Mouse (Mus musculus) MN1 (cell line): ENCODE measurements around the gene Cyb5r2.

Experiments used
- DNase-seq: peaks from one replicate; pipeline ENCODE4 v3.0.0-alpha.2; 2016; ENCODE audit warnings: low spot score

The Cyb5r2 gene

DNA sequence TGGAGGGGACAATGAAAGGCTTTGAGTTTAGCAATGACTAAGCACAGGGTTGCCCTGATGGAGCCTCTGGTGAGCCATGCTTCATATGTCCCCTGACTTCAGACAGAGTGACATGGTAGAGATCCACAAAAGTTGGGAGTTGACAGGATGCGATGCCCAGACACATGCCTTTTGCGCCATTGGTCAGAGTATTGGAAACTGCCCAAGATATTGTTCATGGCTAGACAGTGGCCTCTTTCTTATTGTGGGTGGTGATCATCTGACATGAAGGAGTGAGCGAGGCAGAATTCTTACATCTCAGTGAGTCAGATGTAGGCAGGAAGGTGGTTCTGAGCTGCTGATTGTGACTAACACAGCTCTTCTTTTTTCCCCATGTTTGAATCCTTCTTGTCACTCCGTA lies 35.3 kb downstream of the Cyb5r2 start:
- no peak for DNase-seq

DNA sequence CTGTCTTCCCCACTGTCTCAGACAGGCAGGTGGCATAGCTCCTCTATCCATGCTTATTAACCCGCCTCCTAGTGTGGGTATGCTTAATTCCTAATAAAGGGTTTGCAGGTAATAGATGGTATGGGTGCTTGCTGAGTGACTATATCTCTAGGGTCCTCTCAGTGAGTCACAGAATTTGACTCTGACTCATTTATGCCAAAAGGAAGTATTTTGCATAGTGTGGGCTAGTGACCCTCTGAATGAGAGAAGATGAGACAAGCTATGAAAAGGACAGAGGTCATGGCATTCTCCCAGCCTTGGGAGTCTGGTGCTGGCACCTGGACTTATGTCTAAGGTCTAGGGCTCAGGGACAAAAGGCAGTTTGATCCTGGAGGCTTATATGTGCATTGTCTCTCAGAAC lies 37.1 kb downstream of the Cyb5r2 start:
- no peak for DNase-seq

DNA sequence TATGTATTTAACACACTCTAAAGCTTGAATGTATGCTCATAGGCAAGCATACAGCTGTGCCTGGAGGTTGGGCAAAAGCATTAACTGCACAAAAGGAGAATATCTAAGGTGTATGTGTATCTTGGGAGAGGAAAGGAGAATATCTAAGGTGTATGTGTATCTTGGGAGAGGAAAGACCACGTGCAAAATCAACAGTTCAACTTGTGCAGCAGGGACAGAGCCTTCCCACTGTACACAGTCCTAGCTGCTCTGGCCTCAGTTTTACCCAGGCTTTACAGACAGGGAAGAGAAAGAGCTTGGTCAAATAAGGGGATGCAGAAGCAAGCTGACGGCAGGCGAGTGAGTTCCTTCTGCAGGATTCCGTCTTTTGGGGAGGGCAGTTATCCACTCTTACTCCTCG lies 43.8 kb downstream of the Cyb5r2 start:
- DNase-seq = no peak

DNA sequence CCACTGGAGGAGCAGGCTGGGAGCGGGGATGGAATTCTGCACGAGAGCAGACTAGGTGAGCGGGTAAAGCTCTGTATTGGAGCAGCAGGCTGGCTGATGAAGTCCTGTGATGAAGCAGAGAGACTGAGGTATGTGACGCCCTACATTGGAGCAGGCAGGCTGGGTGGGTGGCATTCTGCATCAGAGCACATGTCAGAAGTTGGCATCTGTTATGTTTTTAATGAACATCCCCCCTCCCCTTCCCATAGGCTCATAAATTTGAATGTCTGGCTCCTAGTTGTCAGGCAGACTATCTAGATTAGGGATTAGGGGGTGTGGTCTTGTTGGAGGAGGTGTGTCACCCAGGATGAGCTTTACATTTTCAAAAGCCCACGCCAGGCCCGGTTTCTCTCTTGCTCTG lies 45.1 kb downstream of the Cyb5r2 start:
- peak; percentile 34 for DNase-seq

DNA sequence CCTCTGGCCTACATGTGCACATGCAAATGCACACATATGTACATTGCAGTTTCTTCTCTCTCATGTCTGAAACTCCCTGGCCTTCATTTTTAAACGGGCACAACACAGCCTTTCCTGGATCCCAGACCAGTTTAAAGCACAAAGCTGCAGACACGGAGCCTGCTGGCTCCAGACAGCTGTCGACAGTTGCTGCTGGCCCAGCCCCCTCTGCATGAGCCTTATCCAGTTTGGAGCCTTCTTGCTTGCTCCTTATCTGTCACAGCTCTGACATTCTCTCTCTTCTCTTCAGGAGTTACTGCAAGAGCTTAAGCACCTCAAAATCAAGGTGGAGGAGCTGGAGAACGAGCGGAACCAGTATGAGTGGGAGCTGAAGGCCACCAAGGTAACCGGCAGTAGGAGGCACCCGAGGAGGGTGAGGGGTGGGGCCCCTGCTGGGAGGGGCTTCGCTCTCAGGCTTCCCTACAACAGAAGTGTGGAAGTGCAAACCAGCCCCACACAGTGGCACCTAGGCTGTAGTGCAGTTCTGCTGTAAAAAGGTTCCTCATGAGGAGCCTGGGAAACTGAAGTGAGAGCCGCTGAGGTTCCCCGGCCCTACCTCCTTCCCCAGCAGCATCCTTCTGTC lies 49.2 kb downstream of the Cyb5r2 start:
- peak; percentile 77 for DNase-seq

DNA sequence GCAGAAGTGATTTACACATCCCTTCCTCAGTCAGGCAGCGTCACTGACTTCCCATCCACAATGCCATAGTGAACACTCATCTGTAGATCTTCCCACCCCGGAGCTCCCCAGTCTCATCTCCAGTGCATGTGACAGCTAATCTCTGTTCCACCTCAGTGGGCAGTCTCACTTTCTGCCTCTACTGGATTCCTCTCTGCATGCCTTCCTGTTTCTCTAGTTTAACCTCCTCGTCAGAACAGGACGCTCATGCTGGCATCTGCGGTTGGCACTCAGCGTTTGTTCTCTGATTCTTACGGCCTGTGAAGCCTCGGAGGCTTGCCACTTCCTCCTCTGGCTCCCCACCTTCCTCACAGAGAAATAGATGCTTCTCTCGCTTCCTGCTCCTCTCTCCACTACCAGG lies 50.2 kb downstream of the Cyb5r2 start:
- DNase-seq = no peak

DNA sequence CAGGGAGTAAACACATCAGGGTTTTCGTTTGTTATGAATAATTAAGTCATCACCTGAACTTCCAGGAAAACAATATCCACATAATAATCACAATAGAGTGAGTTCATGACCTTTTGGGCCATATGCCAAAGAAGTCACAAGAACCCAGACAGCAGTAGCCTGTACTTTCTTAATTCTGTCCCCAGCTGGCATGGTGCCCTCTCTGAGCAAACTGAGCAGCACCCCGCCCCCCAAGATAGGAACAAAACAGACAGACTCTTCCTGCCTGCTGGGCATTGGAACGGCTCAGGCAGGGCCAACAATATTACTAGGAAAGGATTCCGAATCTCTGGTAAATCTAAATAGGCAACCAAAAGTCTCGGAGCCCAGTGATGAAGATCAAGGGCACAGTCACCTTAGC lies 51.9 kb downstream of the Cyb5r2 start:
- DNase-seq = peak; percentile 37

DNA sequence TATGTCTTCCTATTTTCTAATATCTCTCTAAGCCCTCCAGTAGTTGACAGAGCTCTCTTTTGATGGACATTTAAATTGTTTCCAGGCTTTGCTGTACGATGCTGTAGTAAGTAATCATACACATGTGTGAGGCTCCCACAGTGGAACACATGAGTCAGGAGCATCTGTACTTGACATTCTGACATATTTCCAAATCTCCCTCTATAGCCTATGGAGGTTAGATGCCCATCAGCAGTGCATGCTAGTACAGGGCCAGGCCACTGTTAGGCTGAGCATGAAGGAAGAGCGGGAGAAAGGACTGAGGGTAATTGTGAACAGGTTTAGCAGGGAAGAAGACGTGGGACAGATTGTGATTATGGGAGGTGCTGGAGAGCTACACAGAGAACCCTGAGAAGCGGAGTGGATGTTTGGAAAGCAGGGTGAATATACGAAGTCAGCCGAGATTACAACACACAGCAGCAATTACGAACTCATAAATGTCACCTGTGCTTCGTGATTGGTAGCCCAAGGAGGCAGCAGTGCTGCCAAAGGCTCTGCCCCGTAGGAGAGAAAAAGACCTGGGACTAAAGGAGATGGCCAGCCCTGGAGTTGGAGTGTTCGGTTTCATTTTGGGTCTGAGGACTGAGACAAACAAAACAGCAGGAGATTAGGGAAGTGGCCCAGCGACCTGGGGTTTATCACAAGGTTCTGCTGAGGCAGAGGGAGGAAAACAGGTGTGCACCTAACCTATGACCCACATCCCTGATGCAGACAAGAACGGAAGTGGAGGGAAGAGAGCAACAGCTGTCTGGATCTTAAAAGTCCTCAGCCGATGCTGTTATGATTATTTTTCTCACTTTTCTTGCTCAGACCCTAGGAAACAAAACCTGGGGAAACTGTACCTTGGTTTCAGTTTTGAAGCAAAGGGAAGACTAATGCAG lies 55.1 kb downstream of the Cyb5r2 start:
- DNase-seq = no peak

DNA sequence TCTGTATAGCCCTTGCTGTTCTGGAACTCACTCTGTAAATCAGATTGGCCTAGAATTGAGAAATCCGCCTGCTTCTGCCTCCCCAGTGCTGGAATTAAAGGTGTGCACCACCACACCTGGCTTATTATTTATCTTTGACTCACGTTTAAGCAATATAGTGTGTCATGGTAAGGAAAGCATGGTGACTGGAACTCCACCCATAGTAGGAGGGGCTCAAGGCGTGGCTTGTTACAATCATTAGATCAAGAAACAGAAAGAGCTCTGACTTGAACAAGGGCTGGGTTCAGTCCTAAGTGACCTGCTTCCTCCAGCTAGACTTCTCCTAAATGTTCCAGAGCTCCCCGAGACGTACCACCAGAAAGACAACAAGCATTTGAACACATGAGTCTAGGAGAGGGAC lies 57.2 kb downstream of the Cyb5r2 start:
- DNase-seq = no peak

DNA sequence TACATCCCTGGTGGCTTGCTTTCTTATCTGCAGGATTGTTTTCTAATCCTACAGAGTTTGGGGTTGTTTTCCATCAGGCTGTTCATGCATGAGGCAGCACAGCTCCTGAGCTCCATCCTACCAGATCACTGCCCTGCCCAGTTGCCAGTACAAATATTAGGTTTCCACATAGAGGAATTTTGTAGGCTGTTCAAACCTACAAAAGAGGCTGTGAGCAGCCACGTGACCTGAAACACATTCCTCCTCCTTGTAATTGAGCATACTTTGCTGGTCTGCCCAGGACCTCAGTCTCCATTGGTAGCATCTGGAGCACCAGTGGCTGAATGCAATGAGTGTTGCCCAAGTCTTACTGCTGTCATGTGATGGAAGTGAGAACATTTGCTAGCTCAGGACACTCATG lies 57.9 kb downstream of the Cyb5r2 start:
- DNase-seq = no peak
